Mouse (Mus musculus): ENCODE measurements around the gene Ankrd31. TPM values are rescaled to one million over a fixed set of nuclear protein-coding genes. Genes with fewer than 3 reads are reported as not detected.

The Ankrd31 gene
- total and polyA plus RNA-seq, 3 experiments, result not detected

GRCm38 (mm10) chr13:96870742-96871141 is 122.7 kb downstream of the Ankrd31 start:
- TF ChIP-seq RAD21 (IDR thresholded peaks at IDR 0.05; ENCODE audit: low read depth, low read length) (no peak), E2F4 (IDR thresholded peaks at IDR 0.05; ENCODE audit: borderline replicate concordance, low read depth, low read length) (no peak), USF1 (IDR thresholded peaks at IDR 0.05; ENCODE audit: low read depth, low read length) (no peak), SMC3 (IDR thresholded peaks at IDR 0.05; ENCODE audit: low read depth, low read length) (no peak), MAX (IDR thresholded peaks at IDR 0.05; ENCODE audit: low read length) (no peak), TAL1 (IDR thresholded peaks at IDR 0.05; ENCODE audit: low read length) (no peak), POLR2AphosphoS5 (IDR thresholded peaks at IDR 0.05; ENCODE audit: borderline replicate concordance, low read depth, low read length) (no peak), NELFE (IDR thresholded peaks at IDR 0.05; ENCODE audit: low read depth, low read length) (no peak), CHD2 (IDR thresholded peaks at IDR 0.05; ENCODE audit: low read length) (no peak), HCFC1 (IDR thresholded peaks at IDR 0.05; ENCODE audit: low read depth, low read length) (no peak), MYB (IDR thresholded peaks at IDR 0.05; ENCODE audit: low read depth, low read length) (no peak), MEF2A (IDR thresholded peaks at IDR 0.05; ENCODE audit: extremely low read depth, insufficient replicate concordance, low read depth, low read length, poor library complexity, severe bottlenecking) (no peak)
- Histone ChIP-seq H3K36me3 (ENCODE audit: control insufficient read depth in 1 of 2, insufficient read depth in 2 of 2, low read length in 2 of 2) (no peaks in the 10 kb centered on the region), H3K27me3 (ENCODE audit: control insufficient read depth in 1 of 2, insufficient read depth in 2 of 2, low read length in 2 of 2) (peaks cover 0 to 1% of the 10 kb centered on the region in 2 experiments; a peak in 2 of 4 replicates), H3K79me2 (ENCODE audit: control insufficient read depth, insufficient read depth, low read length, poor library complexity) (no peaks in the 10 kb centered on the region), H3K4me3 (ENCODE audit: control insufficient read depth in 1 of 2, insufficient read depth in 1 of 2, low read depth in 2 of 2, low read length in 2 of 2) (no peak overlapping the region), H3K9ac (ENCODE audit: control insufficient read depth, low read depth, low read length, poor library complexity, severe bottlenecking) (no peak overlapping the region), H3K9me3 (replicated peaks; ENCODE audit: insufficient read depth, low read length) (no peaks in the 10 kb centered on the region), H3K27ac (ENCODE audit: control insufficient read depth, low read depth, low read length) (no peak overlapping the region), H3K4me1 (ENCODE audit: control insufficient read depth in 1 of 2, insufficient read depth in 2 of 2, low read length in 2 of 2) (no peaks in the 10 kb centered on the region)
- no peak for DNase-seq (ENCODE audit: low read depth, low spot score)

GRCm38 (mm10) chr13:96874071-96874470 is 126.0 kb downstream of the Ankrd31 start:
- no peak overlapping the region for H3K27ac ChIP-seq (ENCODE audit: control insufficient read depth, low read depth, low read length)
- no peaks in the 10 kb centered on the region for H3K79me2 ChIP-seq (ENCODE audit: control insufficient read depth, insufficient read depth, low read length, poor library complexity)
- no peaks in the 10 kb centered on the region for H3K9me3 ChIP-seq (replicated peaks; ENCODE audit: insufficient read depth, low read length)
- no peak overlapping the region for H3K4me3 ChIP-seq (ENCODE audit: control insufficient read depth in 1 of 2, insufficient read depth in 1 of 2, low read depth in 2 of 2, low read length in 2 of 2)
- TF ChIP-seq ETS1 (IDR thresholded peaks at IDR 0.05; ENCODE audit: low read depth, low read length), result no peak
- TF ChIP-seq MEF2A (IDR thresholded peaks at IDR 0.05; ENCODE audit: extremely low read depth, insufficient replicate concordance, low read depth, low read length, poor library complexity, severe bottlenecking), result no peak
- TF ChIP-seq TBP (IDR thresholded peaks at IDR 0.05; ENCODE audit: low read depth, low read length), result no peak
- TF ChIP-seq MYC (IDR thresholded peaks at IDR 0.05; ENCODE audit: low read depth, low read length), result no peak
- TF ChIP-seq ELF1 (IDR thresholded peaks at IDR 0.05; ENCODE audit: low read depth, low read length), result no peak
- TF ChIP-seq POLR2AphosphoS2 (IDR thresholded peaks at IDR 0.05; ENCODE audit: low read length), result no peak
- TF ChIP-seq SMC3 (IDR thresholded peaks at IDR 0.05; ENCODE audit: low read depth, low read length), result no peak
- no peak for TF ChIP-seq GATA1 (IDR thresholded peaks at IDR 0.05; ENCODE audit: low read depth, low read length)
- no peak for TF ChIP-seq MXI1 (IDR thresholded peaks at IDR 0.05; ENCODE audit: low read depth, low read length)
- DNase-seq (ENCODE audit: low read depth, low spot score), result no peak
- H3K4me1 ChIP-seq (ENCODE audit: control insufficient read depth in 1 of 2, insufficient read depth in 2 of 2, low read length in 2 of 2), result no peaks in the 10 kb centered on the region
- H3K36me3 ChIP-seq (ENCODE audit: control insufficient read depth in 1 of 2, insufficient read depth in 2 of 2, low read length in 2 of 2), result no peaks in the 10 kb centered on the region
- H3K27me3 ChIP-seq (ENCODE audit: control insufficient read depth in 1 of 2, insufficient read depth in 2 of 2, low read length in 2 of 2), result peaks cover 0 to 1% of the 10 kb centered on the region in 2 experiments; a peak in 2 of 4 replicates
- no peak overlapping the region for H3K9ac ChIP-seq (ENCODE audit: control insufficient read depth, low read depth, low read length, poor library complexity, severe bottlenecking)

All from MEL (cell line).